Mouse (Mus musculus): Measurements from ENCODE around the gene Atpaf2. TPM values are rescaled to one million over a fixed set of nuclear protein-coding genes. Genes with fewer than 3 reads are reported as not detected.

The Atpaf2 gene
- total and polyA plus RNA-seq, 3 experiments = 47.8 to 79.2 (median 78.6) TPM

DNA sequence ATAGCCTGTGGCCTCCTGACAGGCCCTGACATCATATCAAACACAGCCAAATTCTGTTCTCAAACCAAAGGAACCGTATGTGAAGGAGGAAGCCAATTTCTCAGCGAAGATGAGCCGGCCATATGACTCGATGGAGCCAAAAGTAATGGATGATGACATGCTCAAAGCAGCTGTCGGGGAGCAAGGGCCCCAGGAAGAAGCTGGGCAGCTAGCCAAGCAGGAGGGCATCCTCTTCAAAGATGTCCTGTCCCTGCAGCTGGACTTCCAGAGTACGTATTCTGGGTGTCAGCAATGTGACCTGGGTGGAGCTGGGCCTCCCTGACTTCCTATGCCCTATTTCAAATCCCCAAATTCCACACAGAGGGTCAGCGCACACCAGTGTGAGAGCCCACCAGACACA is 59.7 kb downstream of the Atpaf2 start:
- Histone ChIP-seq H3K4me3 (replicated peaks in 1 of 3; ENCODE audit: low read depth in 2 of 3, low read length in 2 of 3, poor library complexity in 1 of 3) (no peak overlapping the region), H3K79me2 (replicated peaks; ENCODE audit: control insufficient read depth, extremely low read depth, insufficient read depth, poor library complexity, severe bottlenecking) (no peaks in the 10 kb centered on the region), H3K9me3 (replicated peaks; ENCODE audit: low read length) (no peaks in the 10 kb centered on the region), H3K36me3 (replicated peaks in 1 of 2; ENCODE audit: control insufficient read depth in 1 of 2, insufficient read depth in 1 of 2, low read length in 1 of 2) (no peaks in the 10 kb centered on the region), H3K4me2 (ENCODE audit: insufficient read depth, low read depth, poor library complexity, severe bottlenecking) (no peak overlapping the region), H3K27ac (ENCODE audit: insufficient read depth, low read depth) (no peak overlapping the region), H3K27me3 (replicated peaks) (no peaks in the 10 kb centered on the region), H3K4me1 (ENCODE audit: control insufficient read depth in 1 of 2, insufficient read depth in 2 of 2) (peaks cover 0 to 18% of the 10 kb centered on the region in 2 experiments; a peak in 2 of 4 replicates), H3K9ac (ENCODE audit: insufficient read depth, low read depth) (no peak overlapping the region)
- TF ChIP-seq MAZ (IDR thresholded peaks at IDR 0.05; ENCODE audit: low read depth, low read length) = no peak
- TF ChIP-seq TCF12 (IDR thresholded peaks at IDR 0.05; ENCODE audit: low read depth, low read length) = no peak
- no peak for TF ChIP-seq MAX (IDR thresholded peaks at IDR 0.05; ENCODE audit: low read length)
- dilution Hi-C loops (cut with MboI; ENCODE audit: extremely low pct_ligation_motif_present, extremely low pct_unique_long_range_greater_than_20kb, low sequenced_read_pairs) (no loop called here), in situ Hi-C loops (cut with MboI; ENCODE audit: low pct_ligation_motif_present, low pct_unique_long_range_greater_than_20kb, low sequenced_read_pairs) (no loop called here)
- DNase-seq (ENCODE audit: extremely low read depth) = no peak

DNA sequence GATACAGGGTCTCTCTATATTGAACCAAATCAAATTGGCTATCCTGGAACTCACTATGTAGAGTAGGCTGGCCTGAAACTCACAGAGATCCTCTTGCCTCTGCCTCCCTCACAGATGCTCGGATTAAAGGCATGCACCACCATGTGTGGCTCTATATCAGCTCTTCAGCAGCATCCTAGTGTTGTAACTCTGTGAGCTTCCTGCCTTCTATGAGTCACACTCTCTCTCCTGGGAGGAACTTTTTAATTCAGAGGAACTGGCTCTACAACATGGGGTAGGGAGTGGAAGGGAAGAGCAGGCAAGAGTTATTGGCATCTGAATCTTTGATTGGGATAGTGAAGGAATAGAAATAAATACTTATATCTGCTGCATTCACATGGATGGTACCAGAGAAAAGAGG is 61.1 kb downstream of the Atpaf2 start:
- Histone ChIP-seq H3K27me3 (replicated peaks) (no peaks in the 10 kb centered on the region), H3K9ac (ENCODE audit: insufficient read depth, low read depth) (no peak overlapping the region), H3K4me3 (replicated peaks in 1 of 3; ENCODE audit: low read depth in 2 of 3, low read length in 2 of 3, poor library complexity in 1 of 3) (no peak overlapping the region), H3K4me1 (ENCODE audit: control insufficient read depth in 1 of 2, insufficient read depth in 2 of 2) (peaks cover 0 to 23% of the 10 kb centered on the region in 2 experiments; a peak in 2 of 4 replicates), H3K4me2 (ENCODE audit: insufficient read depth, low read depth, poor library complexity, severe bottlenecking) (no peak overlapping the region), H3K79me2 (replicated peaks; ENCODE audit: control insufficient read depth, extremely low read depth, insufficient read depth, poor library complexity, severe bottlenecking) (no peaks in the 10 kb centered on the region), H3K36me3 (replicated peaks in 1 of 2; ENCODE audit: control insufficient read depth in 1 of 2, insufficient read depth in 1 of 2, low read length in 1 of 2) (no peaks in the 10 kb centered on the region), H3K27ac (ENCODE audit: insufficient read depth, low read depth) (no peak overlapping the region), H3K9me3 (replicated peaks; ENCODE audit: low read length) (no peaks in the 10 kb centered on the region)
- dilution Hi-C loops (cut with MboI; ENCODE audit: extremely low pct_ligation_motif_present, extremely low pct_unique_long_range_greater_than_20kb, low sequenced_read_pairs) = no loop called here
- TF ChIP-seq JUN (IDR thresholded peaks at IDR 0.05; ENCODE audit: insufficient read depth, low read depth, low read length) (no peak), USF2 (conservative IDR thresholded peaks at IDR 0.05; ENCODE audit: low read depth, low read length) (no peak), GABPA (IDR thresholded peaks at IDR 0.05; ENCODE audit: insufficient replicate concordance, low read depth, low read length) (no peak), E2F4 (IDR thresholded peaks at IDR 0.05; ENCODE audit: insufficient replicate concordance, low read depth, low read length) (no peak), SMC3 (IDR thresholded peaks at IDR 0.05; ENCODE audit: low read depth, low read length) (no peak)
- in situ Hi-C loops (cut with MboI; ENCODE audit: low pct_ligation_motif_present, low pct_unique_long_range_greater_than_20kb, low sequenced_read_pairs) = no loop called here
- DNase-seq (ENCODE audit: extremely low read depth) = no peak

DNA sequence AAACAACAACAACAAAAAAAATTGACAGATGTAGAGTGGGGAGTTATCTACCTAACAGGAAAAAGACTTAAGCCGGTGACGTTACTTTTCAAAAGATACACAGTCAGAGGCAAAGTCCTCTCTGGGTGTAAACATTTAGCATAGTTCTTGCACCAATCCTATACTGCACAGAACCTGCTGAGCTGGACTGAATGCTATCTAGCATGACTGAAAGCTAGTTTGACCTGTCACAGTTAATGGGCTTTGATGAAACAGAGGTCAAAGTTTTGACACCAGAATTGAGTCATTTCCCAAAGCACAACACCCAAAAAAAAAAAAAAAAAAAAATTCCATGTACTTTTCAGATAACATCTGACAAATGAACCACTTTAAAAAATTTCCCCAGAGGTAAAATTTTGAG is 62.3 kb downstream of the Atpaf2 start:
- Histone ChIP-seq H3K36me3 (replicated peaks in 1 of 2; ENCODE audit: control insufficient read depth in 1 of 2, insufficient read depth in 1 of 2, low read length in 1 of 2) (no peaks in the 10 kb centered on the region), H3K27ac (ENCODE audit: insufficient read depth, low read depth) (no peak overlapping the region), H3K4me1 (ENCODE audit: control insufficient read depth in 1 of 2, insufficient read depth in 2 of 2) (peaks cover 5 to 31% of the 10 kb centered on the region in 2 experiments; a peak in 3 of 4 replicates), H3K4me2 (ENCODE audit: insufficient read depth, low read depth, poor library complexity, severe bottlenecking) (no peak overlapping the region), H3K27me3 (replicated peaks) (no peaks in the 10 kb centered on the region), H3K9ac (ENCODE audit: insufficient read depth, low read depth) (no peak overlapping the region), H3K79me2 (replicated peaks; ENCODE audit: control insufficient read depth, extremely low read depth, insufficient read depth, poor library complexity, severe bottlenecking) (no peaks in the 10 kb centered on the region; the same call in 1 of the 2 replicates), H3K4me3 (replicated peaks in 1 of 3; ENCODE audit: low read depth in 2 of 3, low read length in 2 of 3, poor library complexity in 1 of 3) (no peak overlapping the region), H3K9me3 (replicated peaks; ENCODE audit: low read length) (no peaks in the 10 kb centered on the region)
- in situ Hi-C loops (cut with MboI; ENCODE audit: low pct_ligation_motif_present, low pct_unique_long_range_greater_than_20kb, low sequenced_read_pairs) (no loop called here), dilution Hi-C loops (cut with MboI; ENCODE audit: extremely low pct_ligation_motif_present, extremely low pct_unique_long_range_greater_than_20kb, low sequenced_read_pairs) (no loop called here)
- TF ChIP-seq BHLHE40 (IDR thresholded peaks at IDR 0.05; ENCODE audit: low read depth, low read length) (no peak), MAX (IDR thresholded peaks at IDR 0.05; ENCODE audit: low read length) (no peak), KAT2A (IDR thresholded peaks at IDR 0.05; ENCODE audit: insufficient replicate concordance, low read length) (no peak), USF2 (conservative IDR thresholded peaks at IDR 0.05; ENCODE audit: low read depth, low read length) (no peak), TCF12 (IDR thresholded peaks at IDR 0.05; ENCODE audit: low read depth, low read length) (no peak), MYC (IDR thresholded peaks at IDR 0.05; ENCODE audit: low read depth, low read length) (no peak), SMC3 (IDR thresholded peaks at IDR 0.05; ENCODE audit: low read depth, low read length) (no peak), CHD2 (IDR thresholded peaks at IDR 0.05; ENCODE audit: low read length) (no peak), EP300 (IDR thresholded peaks at IDR 0.05; ENCODE audit: low read length) (no peak), RAD21 (IDR thresholded peaks at IDR 0.05; ENCODE audit: low read depth, low read length) (no peak), POLR2A (IDR thresholded peaks at IDR 0.05; ENCODE audit: low read depth, low read length) (no peak), ZKSCAN1 (IDR thresholded peaks at IDR 0.05; ENCODE audit: borderline replicate concordance, low read depth, low read length) (no peak), ZMIZ1 (IDR thresholded peaks at IDR 0.05; ENCODE audit: low read depth, low read length) (no peak), PAX5 (IDR thresholded peaks at IDR 0.05; ENCODE audit: low read length) (no peak), JUND (conservative IDR thresholded peaks at IDR 0.05; ENCODE audit: low read depth, low read length) (no peak), CTCF (conservative IDR thresholded peaks at IDR 0.05 in 1 of 2, IDR thresholded peaks at IDR 0.05 in 1 of 2; ENCODE audit: low read depth in 2 of 2, low read length in 2 of 2) (no peak)
- no peak for DNase-seq (ENCODE audit: extremely low read depth)

Measured in CH12.LX (cell line).